Mouse (Mus musculus) cerebellum, adult 18-20 months (tissue): ENCODE measurements around the gene Urb2.

Source experiments
- DNase-seq, 2 experiments: peaks; one replicate each; pipeline ENCODE4 v3.0.0; 2021

Gene Urb2

DNA sequence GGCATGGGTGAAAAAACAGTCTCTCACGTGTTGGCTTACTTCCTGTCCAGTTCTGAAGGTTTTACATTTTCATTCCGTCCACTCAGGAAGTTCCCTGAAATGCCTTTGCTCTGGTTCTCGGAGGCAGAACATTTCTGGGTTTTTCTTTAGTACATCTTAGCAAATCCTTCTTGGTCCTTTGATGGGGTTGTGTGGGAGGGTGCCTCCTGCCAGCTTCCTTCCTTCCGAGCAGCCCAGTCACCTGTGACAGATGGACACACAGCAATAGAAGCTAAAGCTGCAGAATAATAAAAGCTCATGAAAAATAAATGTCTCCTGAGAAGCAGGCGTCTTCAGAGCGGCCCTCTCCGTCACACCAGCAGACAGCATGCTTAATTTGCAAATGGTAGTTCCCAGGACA lies 57.7 kb downstream of the Urb2 start:
- DNase-seq = no peak

DNA sequence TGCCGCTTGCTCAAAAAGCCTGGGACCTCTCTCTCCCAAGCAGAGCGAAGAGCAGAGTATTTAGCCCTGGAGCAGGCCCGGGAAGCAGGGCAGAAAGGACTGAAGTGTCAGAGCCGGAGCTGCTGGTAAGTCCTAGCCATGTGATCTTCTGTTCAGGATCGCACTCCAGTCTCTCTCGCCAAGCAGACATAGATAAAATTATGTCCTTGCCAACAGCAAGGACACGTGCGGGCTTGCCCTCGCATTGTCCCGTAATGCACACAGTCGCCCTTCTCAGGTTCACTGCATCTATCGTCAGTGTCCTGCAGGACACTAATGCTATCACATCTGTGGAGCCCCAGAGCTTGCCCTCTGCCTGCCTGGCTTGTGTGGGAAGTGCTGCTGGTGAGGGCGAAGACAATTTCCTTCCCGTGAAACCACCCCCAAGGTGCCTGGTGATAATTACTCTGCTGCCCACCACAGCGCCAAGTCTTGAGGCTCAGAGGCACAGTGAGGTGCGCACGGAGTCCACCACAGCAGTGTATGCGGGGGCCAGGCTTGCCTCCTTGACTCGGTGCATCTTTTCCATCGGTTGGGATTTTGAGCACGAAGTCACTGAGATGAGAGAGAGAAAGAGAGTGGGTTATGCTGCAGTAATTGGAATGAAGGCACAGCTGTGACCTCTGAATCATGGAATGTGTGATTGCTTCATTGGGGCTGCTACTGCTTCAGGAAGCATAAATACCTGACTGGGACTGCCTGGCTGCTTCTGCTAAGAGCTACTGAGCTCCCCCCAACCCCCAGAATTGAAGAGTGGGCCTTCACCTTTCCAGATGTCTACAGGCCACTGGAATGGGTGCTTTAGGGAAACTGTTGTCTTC lies 59.4 kb downstream of the Urb2 start:
- DNase-seq = no peak

DNA sequence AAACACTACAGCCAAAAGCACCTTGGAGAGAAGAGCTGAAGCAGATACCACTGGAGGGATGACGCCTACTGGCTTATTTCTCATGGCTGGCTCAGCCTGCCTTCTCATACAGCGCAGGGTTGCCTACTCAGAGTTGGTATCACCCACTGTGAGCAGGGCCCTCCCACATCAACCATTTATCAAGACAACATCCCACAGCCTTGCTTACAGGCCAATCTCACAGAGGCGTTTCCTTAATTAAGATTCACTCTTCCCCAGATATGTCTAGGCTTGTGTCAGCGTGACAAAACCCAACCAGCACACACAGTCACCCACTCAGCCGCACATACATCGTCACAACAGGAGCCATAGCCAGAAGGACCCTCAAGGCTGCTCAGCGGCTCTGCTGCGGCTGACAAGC lies 61.3 kb downstream of the Urb2 start:
- DNase-seq = no peak

DNA sequence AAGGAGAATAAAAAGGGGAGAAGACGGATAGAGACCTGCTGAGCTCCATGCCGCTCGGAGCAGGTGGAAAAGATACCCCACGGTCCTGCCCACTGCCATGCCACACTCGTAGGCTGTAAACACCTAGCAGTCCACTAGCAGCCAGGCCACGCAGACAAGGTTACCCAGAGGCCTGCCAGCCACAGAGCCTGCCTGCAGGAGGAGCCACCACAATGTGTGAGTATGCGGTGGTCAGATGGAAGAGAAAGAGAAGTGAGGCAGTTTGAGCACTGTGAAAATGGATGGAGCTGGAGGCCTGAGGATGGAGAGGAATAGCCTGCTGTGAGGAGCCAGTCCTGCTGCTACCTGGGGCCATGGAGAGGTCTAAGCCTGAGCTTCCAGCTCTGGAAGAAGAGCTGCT lies 62.3 kb downstream of the Urb2 start:
- no peak for DNase-seq

DNA sequence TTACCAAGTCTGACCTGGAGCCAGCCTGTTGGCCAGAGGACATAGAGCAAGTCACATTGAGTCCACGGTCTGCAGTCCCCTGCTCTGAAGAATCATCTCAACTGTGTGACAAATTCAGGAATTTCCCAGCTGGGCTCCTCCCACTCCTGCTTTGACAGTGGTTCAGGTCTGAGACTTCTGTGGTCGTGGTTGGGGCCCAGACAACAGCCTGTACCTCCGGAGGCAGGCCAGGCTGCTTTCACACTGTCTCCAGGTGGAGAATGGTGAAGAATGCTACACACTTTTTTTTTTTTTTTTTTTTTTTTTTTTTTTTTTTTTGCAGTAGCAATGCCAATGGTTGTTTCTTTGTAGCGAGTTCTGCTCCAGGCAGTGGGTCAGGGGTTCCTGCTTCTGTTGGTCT lies 64.4 kb downstream of the Urb2 start:
- no peak for DNase-seq

DNA sequence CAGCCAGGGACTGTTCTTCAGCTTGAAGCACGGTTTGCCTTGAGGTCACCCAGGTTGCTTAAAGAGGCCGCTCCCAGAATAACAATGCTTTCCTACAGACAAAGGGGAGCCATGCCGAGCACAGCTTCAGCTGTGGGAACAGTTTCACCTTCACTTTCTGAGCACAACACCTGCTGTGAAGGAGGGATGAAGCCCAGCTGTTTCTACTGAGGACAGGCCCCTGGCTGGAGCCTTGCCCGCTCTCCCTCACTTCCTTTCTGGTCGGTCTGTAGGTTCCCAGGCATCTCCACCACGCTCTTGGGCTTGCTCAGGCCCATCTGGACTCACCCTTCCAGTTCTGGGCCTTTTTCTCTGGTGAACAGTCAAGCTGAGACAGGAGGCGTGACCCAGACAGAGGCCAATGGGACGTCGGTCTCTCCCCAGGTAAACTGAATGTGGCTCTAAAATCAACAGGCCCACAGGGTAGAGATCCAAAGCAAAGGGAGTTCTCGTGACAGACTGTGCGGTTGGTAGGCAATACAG lies 66.8 kb downstream of the Urb2 start:
- no peak for DNase-seq

DNA sequence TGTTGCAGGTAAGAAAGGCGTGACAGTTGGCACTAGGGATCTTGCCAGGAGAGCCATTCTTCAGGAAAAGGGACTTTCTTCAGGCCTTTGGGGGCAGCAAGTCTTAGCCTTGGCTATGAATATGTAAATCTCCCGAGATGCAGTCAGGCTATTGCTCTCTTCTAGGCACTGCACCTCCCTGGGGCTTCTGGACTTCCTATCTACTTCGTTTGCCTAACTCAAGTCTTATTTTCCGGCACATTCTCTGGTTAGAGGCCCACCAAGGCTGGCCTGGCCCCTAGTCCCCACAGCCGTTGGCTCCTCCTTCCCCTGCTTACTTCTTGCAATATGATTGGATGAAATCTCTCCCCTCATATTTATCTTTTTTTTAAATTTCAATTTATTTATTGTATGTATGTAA lies 67.7 kb downstream of the Urb2 start:
- no peak for DNase-seq

DNA sequence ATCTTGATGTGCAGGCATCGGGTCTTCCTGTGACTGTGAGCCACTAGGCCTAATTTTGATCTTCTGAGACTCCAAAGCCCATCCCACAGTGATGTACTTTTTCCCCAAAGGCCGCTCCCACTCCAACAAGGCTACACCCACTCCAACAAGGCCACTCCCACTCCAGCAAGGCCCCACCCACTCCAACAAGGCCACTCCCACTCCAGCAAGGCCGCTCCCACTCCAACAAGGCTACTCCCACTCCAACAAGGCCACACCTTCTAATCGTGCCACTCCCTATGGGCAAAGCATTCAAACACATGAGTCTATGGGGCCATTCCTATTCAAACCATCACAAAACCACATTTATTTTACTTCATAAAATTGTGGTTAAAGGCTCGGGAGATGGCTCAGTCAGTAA lies 69.2 kb downstream of the Urb2 start:
- DNase-seq = no peak
